Mouse (Mus musculus) megakaryocyte-erythroid progenitor cell, adult 5-6 weeks (primary cell): ENCODE results near the gene Gm28308. TPM values are rescaled to one million over a fixed set of nuclear protein-coding genes. Genes with fewer than 3 reads are reported as not detected.

Source experiments
- ATAC-seq: replicated peaks from 2 replicates; pipeline ENCODE4 v1.8.0; 2016; ENCODE audit warnings: mild to moderate bottlenecking, inconsistent platforms; ENCODE audit not compliant: severe bottlenecking, poor library complexity, low FRiP score, low TSS enrichment
- total RNA-seq, 2 experiments: library from RNA; stranded (forward) in 1 of 2; stranded (reverse) in 1 of 2; fragments of 200-1000, 215-1000 nt in 1 of 2; fragments of >200 nt in 1 of 2; fragmentation: Nextera tagmentation in 1 of 2; gene quantifications; 2 replicates each; pipeline ENCODE4 v1.2.3; 2014 to 2017

Gene Gm28308
- total RNA-seq, 2 experiments from 2014 or later, result not detected

GRCm38 (mm10) chr6:52191860-52192550 is 21.1 kb downstream of the Gm28308 start:
- ATAC-seq, result peak; percentile 82

- ATAC-seq, result no peak
These were observed 22.0 kb downstream of the Gm28308 start, which contains the start of gene Hoxa4 for GRCm38 (mm10) chr6:52190906-52191810. TSS of gene Hoxa4 (minus strand) at chr6:52191753.

GRCm38 (mm10) chr6:52190410-52190809 is 22.7 kb downstream of the Gm28308 start:
- no peak for ATAC-seq

- no peak for ATAC-seq
These were observed 23.2 kb downstream of the Gm28308 start for GRCm38 (mm10) chr6:52189909-52190308.

- no peak for ATAC-seq
These were observed 24.0 kb downstream of the Gm28308 start for GRCm38 (mm10) chr6:52189172-52189591.

- no peak for ATAC-seq
These were observed 26.6 kb downstream of the Gm28308 start for GRCm38 (mm10) chr6:52186500-52186899.

GRCm38 (mm10) chr6:52185834-52186233 is 27.3 kb downstream of the Gm28308 start:
- ATAC-seq, result no peak

GRCm38 (mm10) chr6:52185222-52185621 is 27.9 kb downstream of the Gm28308 start:
- ATAC-seq, result no peak

- ATAC-seq, result no peak
These were observed 28.5 kb downstream of the Gm28308 start for GRCm38 (mm10) chr6:52184668-52185067.

- no peak for ATAC-seq
These were observed 29.6 kb downstream of the Gm28308 start for GRCm38 (mm10) chr6:52183311-52184080.

GRCm38 (mm10) chr6:52182793-52183192 is 30.3 kb downstream of the Gm28308 start:
- no peak for ATAC-seq

- no peak for ATAC-seq
These were observed 31.1 kb downstream of the Gm28308 start for GRCm38 (mm10) chr6:52182030-52182429.

- ATAC-seq, result no peak
These were observed 32.4 kb downstream of the Gm28308 start for GRCm38 (mm10) chr6:52180726-52181125.

- no peak for ATAC-seq
These were observed 32.9 kb downstream of the Gm28308 start for GRCm38 (mm10) chr6:52180213-52180710.

GRCm38 (mm10) chr6:52179690-52180089 is 33.4 kb downstream of the Gm28308 start:
- ATAC-seq, result no peak

- no peak for ATAC-seq
These were observed 34.0 kb downstream of the Gm28308 start for GRCm38 (mm10) chr6:52178918-52179665.

- no peak for ATAC-seq
These were observed 35.3 kb downstream of the Gm28308 start for GRCm38 (mm10) chr6:52177806-52178205.

GRCm38 (mm10) chr6:52177061-52177735 is 35.9 kb downstream of the Gm28308 start, which contains the start of gene 5730596B20Rik:
TSS of gene 5730596B20Rik (plus strand) at chr6:52177498.
- no peak for ATAC-seq
